Mouse (Mus musculus) gonadal fat pad, adult 2 months (tissue): ENCODE results near the gene Hoxb8. TPM values are rescaled to one million over a fixed set of nuclear protein-coding genes. Genes with fewer than 3 reads are reported as not detected.

Source experiments
- DNase-seq: peaks from one replicate; pipeline ENCODE4 v3.0.0-alpha.2; 2012; ENCODE audit warnings: low read depth
- polyA plus RNA-seq: library from polyadenylated mRNA; depleted of rRNA; stranded (reverse); fragments of >200 nt; gene quantifications from 2 replicates; pipeline ENCODE4 v1.2.3, GENCODE M21; 2012; rRNA removed

Hoxb8 gene
- polyA plus RNA-seq, 1 experiment = 137 TPM

- no peak for DNase-seq
These were observed 51.7 kb downstream of the Hoxb8 start for GRCm38 (mm10) chr11:96333241-96334001.

GRCm38 (mm10) chr11:96334002-96334364 lies 52.3 kb downstream of the Hoxb8 start:
- DNase-seq = no peak

Other genes with a start within 250 kb of the Hoxb8 start
- 35.6 and 45.2 TPM in 2 replicates for gene Snf8, start 247.0 kb upstream of the Hoxb8 start, polyA plus RNA-seq
- 89.4 and 104 TPM in 2 replicates for gene Ube2z, start 216.5 kb upstream of the Hoxb8 start, polyA plus RNA-seq
- gene Atp5g1, start 206.2 kb upstream of the Hoxb8 start, polyA plus RNA-seq = 603 and 668 TPM in 2 replicates
- gene Calcoco2, start 169.9 kb upstream of the Hoxb8 start, polyA plus RNA-seq = 0.09 TPM in 1 of 2 replicates, not detected in the other
- 0.45 and 0.84 TPM in 2 replicates for gene Ttll6, start 148.1 kb upstream of the Hoxb8 start, polyA plus RNA-seq
- 0.04 TPM in 1 of 2 replicates, not detected in the other for gene Hoxb13, start 87.6 kb upstream of the Hoxb8 start, polyA plus RNA-seq
- gene Hoxb9, start 10.4 kb upstream of the Hoxb8 start, polyA plus RNA-seq = 27.8 and 31.5 TPM in 2 replicates
- gene Hoxb7, start 4.7 kb downstream of the Hoxb8 start, polyA plus RNA-seq = 49.4 and 65.1 TPM in 2 replicates
- gene Hoxb6, start 10.6 kb downstream of the Hoxb8 start, polyA plus RNA-seq = 153 and 221 TPM in 2 replicates
- 10.7 and 13.8 TPM in 2 replicates for gene Hoxb5, start 21.4 kb downstream of the Hoxb8 start, polyA plus RNA-seq
- gene Hoxb4, start 36.4 kb downstream of the Hoxb8 start, polyA plus RNA-seq = 19.5 and 22.4 TPM in 2 replicates
- gene Hoxb3, start 41.4 kb downstream of the Hoxb8 start, polyA plus RNA-seq = 20.1 and 26.4 TPM in 2 replicates
- 31.4 and 43.0 TPM in 2 replicates for gene Hoxb2, start 68.6 kb downstream of the Hoxb8 start, polyA plus RNA-seq
- 0.92 and 1.0 TPM in 2 replicates for gene Hoxb1, start 83.8 kb downstream of the Hoxb8 start, polyA plus RNA-seq
- 8.8 and 11.0 TPM in 2 replicates for gene Skap1, start 182.7 kb downstream of the Hoxb8 start, polyA plus RNA-seq